Mouse (Mus musculus) urinary bladder, postnatal 25 days (tissue): Measurements from ENCODE around the gene D17Wsu92e.
"Not testable (repeated sequence)": the region's sequence is repeated elsewhere in the genome, so short reads cannot be mapped to it uniquely, and the experiment has no call there.

Experiments
- DNase-seq: peaks from one replicate; pipeline ENCODE4 v3.0.0; 2022; ENCODE audit warnings: low spot score

The D17Wsu92e gene

DNA sequence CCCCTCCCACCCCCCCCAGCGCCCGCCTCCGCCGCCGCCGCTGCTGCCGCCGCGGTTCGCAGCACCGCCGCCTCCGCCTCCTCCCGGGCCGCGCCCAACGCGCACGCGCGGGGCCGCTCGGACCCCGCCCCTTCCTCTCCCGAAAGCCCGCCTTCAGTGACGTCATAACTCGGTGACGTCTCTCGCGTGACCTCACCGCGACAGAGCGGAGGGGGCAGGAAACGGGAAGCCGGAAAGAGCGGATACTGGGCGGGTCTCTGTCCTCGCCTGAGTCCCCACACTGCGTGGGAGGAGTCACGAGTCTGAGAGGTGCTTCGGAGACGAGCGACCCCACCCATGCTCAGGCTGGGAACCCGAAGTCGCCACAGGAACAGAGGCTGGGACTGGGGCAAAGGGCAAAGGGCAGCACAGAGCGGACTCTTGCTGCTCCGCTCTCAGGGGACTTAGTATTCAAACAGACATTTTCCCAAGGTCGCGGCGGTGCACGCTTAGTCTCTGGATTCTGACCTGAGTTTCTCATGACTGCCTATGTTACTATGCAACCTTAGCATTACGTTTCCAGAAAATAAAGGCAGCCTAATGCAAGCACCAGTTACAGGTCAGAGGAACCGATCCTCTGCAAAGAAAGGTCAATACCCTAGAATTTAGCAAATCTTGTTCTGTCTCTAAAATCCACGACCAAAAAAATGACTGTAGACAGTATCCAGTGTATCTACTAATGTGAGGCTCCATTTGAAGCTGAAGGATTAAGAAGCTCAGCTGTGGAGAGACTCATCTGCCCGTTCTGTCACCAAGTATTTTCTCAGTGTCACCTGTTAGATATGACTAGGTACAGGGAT, at the start of gene D17Wsu92e:
Gene D17Wsu92e (minus strand): TSS at position 81 of the 839 bp plus-strand sequence.
- DNase-seq: peak; percentile 98

- DNase-seq: no peak
Measured at GRCm38 (mm10) chr17:27866737-27867136, 46.3 kb upstream of the D17Wsu92e start.

- no peak for DNase-seq
Measured at GRCm38 (mm10) chr17:27865461-27865860, 45.0 kb upstream of the D17Wsu92e start.

GRCm38 (mm10) chr17:27859131-27859530, 38.7 kb upstream of the D17Wsu92e start:
- DNase-seq: no peak

- DNase-seq: no peak
Measured at GRCm38 (mm10) chr17:27857649-27858475, 37.4 kb upstream of the D17Wsu92e start.

DNA sequence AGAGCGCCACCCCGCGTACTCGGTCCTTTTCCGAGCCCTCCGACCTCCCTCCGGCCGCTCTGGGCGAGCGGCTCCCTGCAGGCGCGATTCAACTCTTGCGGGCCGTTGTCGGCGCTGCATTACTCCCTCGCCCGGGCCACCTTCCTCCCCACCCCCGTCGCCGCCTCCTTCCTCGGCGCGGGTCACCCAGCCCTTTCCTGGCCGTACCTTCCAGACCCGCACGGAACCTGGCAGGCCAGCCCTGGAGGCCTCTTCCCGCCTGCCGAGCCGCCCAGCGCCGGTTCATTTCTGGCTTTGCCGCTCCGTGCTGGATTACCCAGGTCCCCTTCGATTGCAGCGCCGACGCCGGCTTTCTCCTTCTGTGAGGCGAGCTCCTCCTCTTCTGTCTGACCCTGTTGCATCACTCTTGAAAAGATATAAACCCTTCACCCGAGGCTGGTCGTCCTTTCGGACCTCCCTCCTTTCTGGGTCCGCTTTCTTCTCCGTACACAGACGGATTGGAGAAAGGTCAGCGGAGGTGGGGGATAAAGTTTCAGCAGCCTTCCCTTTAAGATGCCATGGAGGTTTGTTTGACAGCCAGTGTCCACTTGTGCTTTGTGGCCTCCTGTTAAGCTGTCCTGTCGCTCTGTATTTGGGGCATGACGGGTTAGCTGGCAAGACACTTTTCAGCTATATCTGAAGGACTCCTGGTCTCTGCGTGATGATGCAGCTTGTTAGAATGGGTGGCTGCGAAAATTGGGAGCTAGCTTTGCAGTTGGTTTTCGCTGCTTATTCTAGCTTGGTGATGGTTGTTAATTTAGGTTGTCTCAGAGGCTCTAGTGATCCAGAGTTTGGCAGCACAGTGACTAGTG, 36.6 kb upstream of the D17Wsu92e start:
- DNase-seq: no peak

- peak; percentile 77 for DNase-seq
Measured at GRCm38 (mm10) chr17:27856265-27856797, 35.9 kb upstream of the D17Wsu92e start, which contains the start of gene Uhrf1bp1. TSS of gene Uhrf1bp1 (plus strand) at chr17:27856441.

- DNase-seq: no peak
Measured at GRCm38 (mm10) chr17:27851076-27851475, 30.6 kb upstream of the D17Wsu92e start.

DNA sequence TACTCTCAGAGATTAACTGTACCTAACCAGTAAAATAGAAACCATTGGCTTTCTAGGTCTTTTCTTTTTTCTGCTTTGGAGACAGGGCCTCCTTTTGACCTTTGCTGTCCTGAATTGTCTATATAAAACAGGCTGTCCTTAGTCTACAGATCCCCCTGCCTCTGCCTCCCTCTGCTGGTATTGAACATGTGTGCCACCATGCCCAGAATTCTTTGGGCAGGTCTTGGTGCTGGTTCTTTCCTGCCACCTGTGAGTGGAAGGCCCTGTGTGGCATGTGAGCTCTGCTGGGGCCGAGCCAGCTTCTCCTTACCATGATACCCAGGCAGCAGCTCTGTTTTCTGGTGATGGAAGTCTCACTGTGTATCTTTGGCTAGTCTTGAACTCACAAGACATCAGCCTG, 27.9 kb upstream of the D17Wsu92e start:
- DNase-seq: no peak

- peak; percentile 87 for DNase-seq
Measured at GRCm38 (mm10) chr17:27839469-27840252, 19.2 kb upstream of the D17Wsu92e start.

GRCm38 (mm10) chr17:27837850-27838249, 17.4 kb upstream of the D17Wsu92e start, which contains the start of gene Snrpc:
TSS of gene Snrpc (plus strand) at chr17:27838150.
- not testable (repeated sequence) for DNase-seq

DNA sequence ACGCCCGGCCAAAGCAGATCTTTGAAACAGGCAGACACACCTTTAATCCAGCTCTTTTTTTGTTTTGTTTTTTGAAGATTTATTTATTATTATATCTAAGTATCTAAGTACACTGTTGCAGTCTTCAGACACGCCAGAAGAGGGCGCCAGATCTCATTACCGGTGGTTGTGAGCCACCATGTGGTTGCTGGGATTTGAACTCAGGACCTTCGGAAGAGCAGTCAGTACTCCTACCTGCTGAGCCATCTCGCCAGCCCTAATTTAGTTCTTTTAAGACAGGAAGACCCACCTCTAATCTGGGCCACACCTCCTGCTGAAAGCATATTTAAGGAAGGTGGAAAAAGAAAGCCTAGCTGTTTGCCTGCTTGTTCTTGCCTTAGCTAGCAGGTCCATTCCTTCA, 10.0 kb upstream of the D17Wsu92e start:
- DNase-seq: no peak

DNA sequence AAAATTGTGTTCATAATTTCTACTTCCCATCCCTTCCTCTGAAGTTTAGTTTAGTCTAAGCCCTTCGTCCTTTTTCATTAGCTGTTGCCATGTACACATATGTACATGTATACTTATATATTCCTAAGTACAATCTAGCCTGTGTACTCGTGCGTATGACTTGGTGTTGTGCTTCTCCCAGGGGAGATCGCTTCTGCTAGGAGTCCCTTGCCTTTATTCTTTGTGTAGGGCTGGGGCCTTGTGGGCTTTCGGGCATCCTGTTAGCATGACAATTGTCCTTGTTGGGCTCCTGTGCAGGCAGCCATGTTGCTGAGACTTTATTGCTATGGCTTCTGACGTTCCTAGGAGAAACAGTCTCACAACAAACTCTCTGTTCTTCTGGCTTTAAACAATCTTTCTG, 7.1 kb upstream of the D17Wsu92e start:
- DNase-seq: no peak

GRCm38 (mm10) chr17:27826908-27827383, 6.5 kb upstream of the D17Wsu92e start:
- DNase-seq: no peak

GRCm38 (mm10) chr17:27825984-27826905, 5.8 kb upstream of the D17Wsu92e start:
- peak; percentile 62 for DNase-seq

DNA sequence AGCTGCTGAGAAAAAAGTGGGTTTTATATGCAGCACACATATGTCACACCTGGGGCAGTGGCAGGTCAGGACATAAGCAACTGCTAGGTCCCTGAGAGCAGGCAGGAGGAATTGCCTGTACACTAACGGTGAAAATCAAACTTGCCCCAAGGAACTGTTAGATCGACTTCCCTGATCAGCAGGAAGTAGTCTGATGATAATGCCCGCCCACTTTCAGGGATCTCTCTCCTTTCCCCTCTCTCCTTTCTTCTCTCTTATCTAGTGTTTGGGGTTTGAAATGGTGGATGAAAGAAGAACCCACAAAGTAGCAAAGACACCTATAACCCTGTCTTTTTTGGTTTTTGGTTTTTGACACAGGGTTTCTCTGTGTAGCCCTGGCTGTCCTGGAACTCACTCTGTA, 5.1 kb upstream of the D17Wsu92e start:
- no peak for DNase-seq

GRCm38 (mm10) chr17:27824941-27825340, 4.5 kb upstream of the D17Wsu92e start:
- no peak for DNase-seq

GRCm38 (mm10) chr17:27823142-27823905, 2.9 kb upstream of the D17Wsu92e start:
- DNase-seq: no peak
